Mouse (Mus musculus) liver, embryonic 15.5 days (tissue): ENCODE measurements at regions not wholly inside any gene's neighbourhood (a gene's known extent, or its start where the extent isn't known, plus 50 kb on each side); places are given as distances from the start of the nearest gene placed in this dataset.

ENCODE experiments used
- ATAC-seq: fragments of 200-750 bp; cut with Nextera tagmentation; 2 replicates; pipeline ENCODE4 v1.8.0; 2017; ENCODE audit warnings: moderate number of reproducible peaks, mild to moderate bottlenecking, moderate library complexity; ENCODE audit not compliant: insufficient read depth
- H3K27ac ChIP-seq: fragments of 300-500 bp; sonication (generic); replicated peaks from 2 replicates; pipeline ENCODE4 v1.5.1; 2015; ENCODE audit warnings: mild to moderate bottlenecking, inconsistent platforms
- H3K27me3 ChIP-seq: fragments of 300-500 bp; sonication (generic); 2 replicates; pipeline ENCODE4 v1.6.1; 2015; ENCODE audit warnings: mild to moderate bottlenecking, inconsistent platforms
- H3K36me3 ChIP-seq: fragments of 300-500 bp; sonication (generic); replicated peaks from 2 replicates; pipeline ENCODE4 v1.6.1; 2015; ENCODE audit warnings: moderate library complexity, mild to moderate bottlenecking, inconsistent platforms
- H3K4me1 ChIP-seq: fragments of 300-500 bp; sonication (generic); replicated peaks from 2 replicates; pipeline ENCODE4 v1.6.1; 2015; ENCODE audit warnings: inconsistent platforms
- H3K4me2 ChIP-seq: fragments of 300-500 bp; sonication (generic); 2 replicates; pipeline ENCODE4 v1.6.1; 2015; ENCODE audit warnings: moderate library complexity, mild to moderate bottlenecking, inconsistent platforms
- H3K4me3 ChIP-seq: fragments of 300-500 bp; sonication (generic); replicated peaks from 2 replicates; pipeline ENCODE4 v1.5.1; 2015; ENCODE audit warnings: mild to moderate bottlenecking, inconsistent platforms
- H3K9ac ChIP-seq: fragments of 300-500 bp; sonication (generic); 2 replicates; pipeline ENCODE4 v1.6.1; 2015; ENCODE audit warnings: moderate library complexity, mild to moderate bottlenecking, inconsistent platforms
- H3K9me3 ChIP-seq: fragments of 300-500 bp; sonication (generic); replicated peaks from 2 replicates; pipeline ENCODE4 v1.6.1; 2016; ENCODE audit warnings: inconsistent platforms
- WGBS: fragments of 180-500 bp; shearing (Covaris S2); methylation state at CpG from one replicate; pipeline ENCODE4 v1.1.7; 2015; ENCODE audit warnings: mixed read lengths; ENCODE audit not compliant: insufficient replicate concordance; 5-methylcytosine and 5-hydroxymethylcytosine counted together

GRCm38 (mm10) chr17:79163983-79164382, 112.3 kb downstream of the Qpct start:
- no peak for ATAC-seq
- no peaks in the 10 kb centered on the region for H3K9me3 ChIP-seq
- H3K9ac ChIP-seq, result no peak overlapping the region
- no peaks in the 10 kb centered on the region for H3K36me3 ChIP-seq
- no peaks in the 10 kb centered on the region for H3K4me1 ChIP-seq
- no peak overlapping the region for H3K27ac ChIP-seq
- 61% methylated on average over 6 of the region's 6 CpGs for WGBS
- H3K27me3 ChIP-seq, result no peaks in the 10 kb centered on the region
- no peak overlapping the region for H3K4me2 ChIP-seq
- H3K4me3 ChIP-seq, result no peak overlapping the region

- WGBS, result 65% methylated on average over 2 of the region's 2 CpGs
- no peaks in the 10 kb centered on the region for H3K36me3 ChIP-seq
- no peaks in the 10 kb centered on the region for H3K27me3 ChIP-seq
- H3K4me3 ChIP-seq, result no peak overlapping the region
- H3K9ac ChIP-seq, result no peak overlapping the region
- ATAC-seq, result no peak
- H3K27ac ChIP-seq, result no peak overlapping the region
- no peak overlapping the region for H3K4me2 ChIP-seq
- H3K4me1 ChIP-seq, result no peaks in the 10 kb centered on the region
- no peaks in the 10 kb centered on the region for H3K9me3 ChIP-seq
Measured at GRCm38 (mm10) chr17:79154138-79154537, 102.4 kb downstream of the Qpct start.

GRCm38 (mm10) chr17:79152823-79153222, 101.1 kb downstream of the Qpct start:
- WGBS, result 61% methylated on average over 3 of the region's 3 CpGs
- no peaks in the 10 kb centered on the region for H3K4me1 ChIP-seq
- ATAC-seq, result no peak
- no peaks in the 10 kb centered on the region for H3K27me3 ChIP-seq
- no peak overlapping the region for H3K4me3 ChIP-seq
- no peaks in the 10 kb centered on the region for H3K36me3 ChIP-seq
- no peaks in the 10 kb centered on the region for H3K9me3 ChIP-seq
- no peak overlapping the region for H3K27ac ChIP-seq
- no peak overlapping the region for H3K4me2 ChIP-seq
- no peak overlapping the region for H3K9ac ChIP-seq

DNA sequence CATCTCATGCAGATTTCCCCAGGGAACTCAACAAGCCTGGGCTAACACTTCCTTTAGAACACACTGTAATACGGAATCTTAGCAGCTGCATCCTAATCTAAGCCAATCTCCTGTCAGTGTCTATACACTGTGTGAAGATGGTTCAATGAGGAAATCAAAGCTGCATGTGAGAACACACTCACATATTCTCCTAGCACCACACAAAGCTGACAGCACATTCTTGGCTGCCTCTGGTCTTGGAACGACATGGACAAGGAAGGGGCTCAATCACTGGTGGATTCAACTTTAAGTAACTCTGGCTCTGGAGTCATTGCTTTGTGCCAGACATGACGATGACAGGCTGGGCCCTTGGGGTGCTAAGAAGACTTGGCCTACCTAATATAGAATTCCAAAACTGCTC, 96.2 kb downstream of the Qpct start:
- Histone ChIP-seq H3K36me3 (no peaks in the 10 kb centered on the region), H3K9me3 (no peaks in the 10 kb centered on the region), H3K9ac (no peak overlapping the region), H3K4me3 (no peak overlapping the region), H3K27ac (no peak overlapping the region), H3K27me3 (no peaks in the 10 kb centered on the region), H3K4me2 (no peak overlapping the region), H3K4me1 (no peaks in the 10 kb centered on the region)
- 50% methylated on average over 3 of the region's 3 CpGs for WGBS
- no peak for ATAC-seq

GRCm38 (mm10) chr17:79144913-79145625, 93.4 kb downstream of the Qpct start:
- no peak for ATAC-seq
- H3K9me3 ChIP-seq, result no peaks in the 10 kb centered on the region

GRCm38 (mm10) chr17:79143031-79143430, 91.3 kb downstream of the Qpct start:
- WGBS, result 27% methylated on average over 1 of the region's 1 CpGs
- H3K27me3 ChIP-seq, result no peaks in the 10 kb centered on the region
- H3K27ac ChIP-seq, result no peak overlapping the region
- H3K9ac ChIP-seq, result no peak overlapping the region
- no peaks in the 10 kb centered on the region for H3K4me1 ChIP-seq
- no peak for ATAC-seq
- H3K9me3 ChIP-seq, result no peaks in the 10 kb centered on the region
- H3K36me3 ChIP-seq, result no peaks in the 10 kb centered on the region
- H3K4me2 ChIP-seq, result no peak overlapping the region
- no peak overlapping the region for H3K4me3 ChIP-seq

More at GRCm38 (mm10) chr17:79144913-79145625, 93.4 kb downstream of the Qpct start:
- Histone ChIP-seq H3K36me3 (no peaks in the 10 kb centered on the region), H3K27me3 (no peaks in the 10 kb centered on the region), H3K4me3 (no peak overlapping the region), H3K27ac (no peak overlapping the region), H3K4me2 (no peak overlapping the region), H3K4me1 (no peaks in the 10 kb centered on the region), H3K9ac (no peak overlapping the region)
- 53% methylated on average over 2 of the region's 2 CpGs for WGBS
